Mouse (Mus musculus) ES-Bruce4 (cell line): ENCODE results near the gene Wscd1.

Source experiments
- CTCF ChIP-seq: IDR thresholded peaks from one replicate; pipeline ENCODE4 v1.8.1; 2011; ENCODE audit warnings: low read depth, low read length
- EP300 ChIP-seq: IDR thresholded peaks from 2 replicates; pipeline ENCODE4 v1.6.1; 2011; ENCODE audit warnings: low read depth, low read length; ENCODE audit not compliant: insufficient read depth
- POLR2A ChIP-seq: IDR thresholded peaks from one replicate; pipeline ENCODE4 v1.8.1; 2011; ENCODE audit warnings: low read length; ENCODE audit not compliant: insufficient read depth

GRCm38 (mm10) chr11:71737106-71737505 is 12.6 kb upstream of the Wscd1 start:
- peak; percentile 75 for TF ChIP-seq CTCF
- no peak for TF ChIP-seq POLR2A
- no peak for TF ChIP-seq EP300
